ENCODE assay signal across 8 mouse cellular contexts in genomic region chr3:87884291-87884690, GRCm38 (mm10). TPM values are rescaled to one million over a fixed set of nuclear protein-coding genes. Genes with fewer than 3 reads are reported as not detected.
DNase-seq lines count a peak whose midpoint lies in the region; ATAC-seq and TF ChIP-seq lines count a peak whose summit lies in the region.

No protein-coding gene starts in this region.

- H3K4me3 ChIP-seq in lung, adult 2 months (replicated peaks; ENCODE audit: extremely low read depth, low read depth, low read length), result peak overlapping the region; percentile 85
- H3K4me3 ChIP-seq in embryonic facial prominence, embryonic 14.5 days (ENCODE audit: low read depth, low read length), result peak overlapping the region; percentile 98
- peak overlapping the region; percentile 99 for H3K4me3 ChIP-seq in limb, embryonic 10.5 days
- H3K4me3 ChIP-seq in neural tube, embryonic 13.5 days, result peak overlapping the region; percentile 99

- 0 out of 2 replicates have a peak, but pooled peaks cover 4% of the 10 kb centered on the region for H3K9me3 ChIP-seq in embryonic facial prominence, embryonic 14.5 days (ENCODE audit: control insufficient read depth, low read length)
- no peaks in the 10 kb centered on the region for H3K9me3 ChIP-seq in limb, embryonic 10.5 days (replicated peaks)
- no peaks in the 10 kb centered on the region for H3K9me3 ChIP-seq in neural tube, embryonic 13.5 days

- no peak for TF ChIP-seq CTCF in lung, adult 2 months (IDR thresholded peaks at IDR 0.05; ENCODE audit: insufficient read depth, low read length)

- WGBS in lung, adult 2 months, result 2% methylated on average over 3 of the region's 3 CpGs
- WGBS in embryonic facial prominence, embryonic 14.5 days, result 2% methylated on average over 3 of the region's 3 CpGs
- WGBS in limb, embryonic 10.5 days, result 5% methylated on average over 3 of the region's 3 CpGs
- WGBS in neural tube, embryonic 13.5 days, result 5% methylated on average over 3 of the region's 3 CpGs

- H3K4me1 ChIP-seq in lung, adult 2 months (ENCODE audit: control insufficient read depth, insufficient read depth, low read length), result peaks cover 9% of the 10 kb centered on the region
- peaks cover 15% of the 10 kb centered on the region for H3K4me1 ChIP-seq in embryonic facial prominence, embryonic 14.5 days (ENCODE audit: control insufficient read depth, insufficient read depth, low read length)
- H3K4me1 ChIP-seq in limb, embryonic 10.5 days, result peaks cover 21% of the 10 kb centered on the region
- peaks cover 22% of the 10 kb centered on the region for H3K4me1 ChIP-seq in neural tube, embryonic 13.5 days (replicated peaks)

- H3K4me2 ChIP-seq in embryonic facial prominence, embryonic 14.5 days (ENCODE audit: low read depth, low read length), result peak overlapping the region; percentile 97
- peak overlapping the region; percentile 98 for H3K4me2 ChIP-seq in neural tube, embryonic 13.5 days

- no peak overlapping the region for H3K27ac ChIP-seq in embryonic facial prominence, embryonic 14.5 days (replicated peaks; ENCODE audit: low read depth, low read length)
- peak overlapping the region; percentile 95 for H3K27ac ChIP-seq in limb, embryonic 10.5 days
- H3K27ac ChIP-seq in neural tube, embryonic 13.5 days (replicated peaks), result no peak overlapping the region

- ATAC-seq in embryonic facial prominence, embryonic 14.5 days (ENCODE audit: low read depth), result no peak
- ATAC-seq in neural tube, embryonic 13.5 days (ENCODE audit: low read depth), result no peak
- no peak for ATAC-seq in inflammation-experienced regulatory T-cells, adult 6 months

- H3K9ac ChIP-seq in embryonic facial prominence, embryonic 14.5 days (ENCODE audit: low read depth, low read length), result peak overlapping the region; percentile 96
- peak overlapping the region; percentile 97 for H3K9ac ChIP-seq in neural tube, embryonic 13.5 days

- no peak for DNase-seq in lung, adult 2 months
- no peak for DNase-seq in lung, postnatal 14 days
- DNase-seq in embryonic facial prominence, embryonic 14.5 days (ENCODE audit: low spot score), result no peak
- peak; percentile 40 for DNase-seq in limb, embryonic 10.5 days (ENCODE audit: low spot score)
- DNase-seq in spleen, adult 12 weeks (ENCODE audit: low spot score), result no peak
- no peak for DNase-seq in left cerebral cortex, adult 9 months (ENCODE audit: low spot score in 2 of 2)

- H3K27me3 ChIP-seq in embryonic facial prominence, embryonic 14.5 days (replicated peaks; ENCODE audit: control insufficient read depth, insufficient read depth, low read length), result no peaks in the 10 kb centered on the region
- H3K27me3 ChIP-seq in limb, embryonic 10.5 days (ENCODE audit: low read depth, poor library complexity, severe bottlenecking), result no peaks in the 10 kb centered on the region
- H3K27me3 ChIP-seq in neural tube, embryonic 13.5 days, result no peaks in the 10 kb centered on the region

- H3K36me3 ChIP-seq in embryonic facial prominence, embryonic 14.5 days (ENCODE audit: control insufficient read depth, insufficient read depth, low read length), result peaks cover 20% of the 10 kb centered on the region
- peaks cover 38% of the 10 kb centered on the region for H3K36me3 ChIP-seq in limb, embryonic 10.5 days
- H3K36me3 ChIP-seq in neural tube, embryonic 13.5 days, result peaks cover 16% of the 10 kb centered on the region

- TF ChIP-seq POLR2A in lung, adult 2 months (IDR thresholded peaks at IDR 0.05; ENCODE audit: borderline replicate concordance, extremely low read depth, low read depth, low read length), result no peak

RNA-seq across cellular contexts. Expression of gene Prcc, which starts 1.1 kb away (rescaled TPM):
- polyA plus RNA-seq in lung, adult 2 months (2012; rRNA removed), result 26.2 and 30.7 TPM in 2 replicates
- 13.0 and 13.5 TPM in 2 replicates for polyA plus RNA-seq in embryonic facial prominence, embryonic 14.5 days (2014; fragmentation: Nextera tagmentation; extraction: Ambion mirVana)
- 17.5 and 20.5 TPM in 2 replicates for polyA plus RNA-seq in limb, embryonic 10.5 days (2016; fragmentation: Nextera tagmentation; extraction: Ambion mirVana)
- polyA plus RNA-seq in neural tube, embryonic 13.5 days (2015; fragmentation: Nextera tagmentation; extraction: Ambion mirVana), result 16.6 and 17.7 TPM in 2 replicates
- 1 to 10 TPM; 3.8 to 5.3 (median 4.2) TPM for polyA plus RNA-seq in inflammation-experienced regulatory T-cells, adult 6 months (2017; shearing (Covaris generic))

RNA-seq across cellular contexts. Expression of gene Hdgf, which starts 21.8 kb away (rescaled TPM):
- 51.6 and 82.6 TPM in 2 replicates for polyA plus RNA-seq in lung, adult 2 months (2012; rRNA removed)
- polyA plus RNA-seq in embryonic facial prominence, embryonic 14.5 days (2014; fragmentation: Nextera tagmentation; extraction: Ambion mirVana), result 205 and 217 TPM in 2 replicates
- 272 and 313 TPM in 2 replicates for polyA plus RNA-seq in limb, embryonic 10.5 days (2016; fragmentation: Nextera tagmentation; extraction: Ambion mirVana)
- polyA plus RNA-seq in neural tube, embryonic 13.5 days (2015; fragmentation: Nextera tagmentation; extraction: Ambion mirVana), result 186 and 218 TPM in 2 replicates
- polyA plus RNA-seq in inflammation-experienced regulatory T-cells, adult 6 months (2017; shearing (Covaris generic)), result 10 to 100 TPM; 39.0 to 54.0 (median 41.4) TPM

RNA-seq across cellular contexts. Expression of gene Mrpl24, which starts 35.0 kb away (rescaled TPM):
- 26.7 and 45.8 TPM in 2 replicates for polyA plus RNA-seq in lung, adult 2 months (2012; rRNA removed)
- polyA plus RNA-seq in embryonic facial prominence, embryonic 14.5 days (2014; fragmentation: Nextera tagmentation; extraction: Ambion mirVana), result 64.8 and 66.6 TPM in 2 replicates
- polyA plus RNA-seq in limb, embryonic 10.5 days (2016; fragmentation: Nextera tagmentation; extraction: Ambion mirVana), result 75.0 and 81.3 TPM in 2 replicates
- polyA plus RNA-seq in neural tube, embryonic 13.5 days (2015; fragmentation: Nextera tagmentation; extraction: Ambion mirVana), result 69.5 and 73.0 TPM in 2 replicates
- 100 to 1,000 TPM; 138 to 191 (median 188) TPM for polyA plus RNA-seq in inflammation-experienced regulatory T-cells, adult 6 months (2017; shearing (Covaris generic))

RNA-seq across cellular contexts. Expression of gene Sh2d2a, which starts 37.7 kb away (rescaled TPM):
- 2.6 and 2.8 TPM in 2 replicates for polyA plus RNA-seq in lung, adult 2 months (2012; rRNA removed)
- polyA plus RNA-seq in embryonic facial prominence, embryonic 14.5 days (2014; fragmentation: Nextera tagmentation; extraction: Ambion mirVana), result 0.08 TPM in 1 of 2 replicates, not detected in the other
- 0.13 TPM in 1 of 2 replicates, not detected in the other for polyA plus RNA-seq in limb, embryonic 10.5 days (2016; fragmentation: Nextera tagmentation; extraction: Ambion mirVana)
- not detected in 2 replicates for polyA plus RNA-seq in neural tube, embryonic 13.5 days (2015; fragmentation: Nextera tagmentation; extraction: Ambion mirVana)
- 100 to 1,000 TPM; 231 to 280 (median 232) TPM for polyA plus RNA-seq in inflammation-experienced regulatory T-cells, adult 6 months (2017; shearing (Covaris generic))

RNA-seq across cellular contexts. Expression of gene Isg20l2, which starts 45.8 kb away (rescaled TPM):
- polyA plus RNA-seq in lung, adult 2 months (2012; rRNA removed), result 10.7 and 12.8 TPM in 2 replicates
- 20.9 and 22.9 TPM in 2 replicates for polyA plus RNA-seq in embryonic facial prominence, embryonic 14.5 days (2014; fragmentation: Nextera tagmentation; extraction: Ambion mirVana)
- 84.8 and 86.0 TPM in 2 replicates for polyA plus RNA-seq in limb, embryonic 10.5 days (2016; fragmentation: Nextera tagmentation; extraction: Ambion mirVana)
- polyA plus RNA-seq in neural tube, embryonic 13.5 days (2015; fragmentation: Nextera tagmentation; extraction: Ambion mirVana), result 36.2 and 41.4 TPM in 2 replicates
- 10 to 100 TPM; 14.2 to 17.9 (median 16.4) TPM for polyA plus RNA-seq in inflammation-experienced regulatory T-cells, adult 6 months (2017; shearing (Covaris generic))
